Mouse (Mus musculus) erythroblast, embryonic 14.5 days (primary cell): Measurements from ENCODE around the gene Atp5k.

Experiments
- GATA1 ChIP-seq: IDR thresholded peaks from 2 replicates; pipeline ENCODE4 v1.6.1; 2012; ENCODE audit warnings: low read length, inconsistent platforms, mixed read lengths
- TAL1 ChIP-seq: IDR thresholded peaks from 3 replicates; pipeline ENCODE4 v1.6.1; 2012; ENCODE audit warnings: low read length, inconsistent platforms, mixed read lengths

DNA sequence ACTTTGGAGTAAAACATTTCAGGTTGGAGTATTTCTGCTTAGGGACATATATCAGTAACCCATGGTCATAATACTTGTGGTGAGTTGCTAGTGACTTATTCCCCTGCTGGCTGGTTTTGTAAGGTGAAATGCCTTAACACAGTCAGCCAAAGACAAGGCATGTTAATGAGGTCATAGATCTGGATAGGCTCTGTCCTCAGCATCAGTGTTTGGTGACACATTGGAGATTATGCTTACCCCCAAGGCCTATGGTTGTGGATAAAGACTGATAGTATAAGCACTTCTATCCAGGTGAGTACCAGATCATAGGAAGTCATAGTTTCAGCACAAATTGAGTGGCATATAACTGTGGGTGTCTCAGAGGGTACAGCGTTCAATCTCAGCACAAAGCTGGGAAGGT lies 32.4 kb upstream of the Atp5k start:
- TF ChIP-seq GATA1: no peak
- TF ChIP-seq TAL1: no peak
